Comparison of ENCODE assay signal across 17 mouse cellular contexts in genomic region chr7:39650483-39651102, GRCm38 (mm10).
DNase-seq lines count a peak whose midpoint lies in the region; ATAC-seq lines count a peak whose summit lies in the region.
"Had no signal": no experiment of that assay in that cellular context is flagged by ENCODE, and none has a peak within 500 bp of the region (broad histone marks: within the 10 kb centered on the region; RNA-seq: fewer than 3 reads in every experiment).

No protein-coding gene starts in this region.

- peak; percentile 60 for ATAC-seq in CD4-positive, CD25-positive, alpha-beta regulatory T cell, adult 4 months
- ATAC-seq in inflammation-experienced regulatory T-cells, adult 6 months, result peak; percentile 63
- ATAC-seq: forebrain, embryonic 13.5 days; forebrain, postnatal 0 days had no signal

- peak; percentile 3 for DNase-seq in ZHBTc4 (ENCODE audit: low read depth, low spot score)
- DNase-seq in embryo, embryonic 11 days, result no peak
- no peak for DNase-seq in adrenal gland, adult 18-20 months (ENCODE audit: low spot score in 2 of 2)
- DNase-seq in urinary bladder, adult 18-20 months (ENCODE audit: low spot score in 2 of 2), result no peak
- DNase-seq in right cerebral cortex, postnatal 25 days, result no peak
- DNase-seq: adrenal gland, adult 2 months; adrenal gland, postnatal 36 days; cerebellum, adult 11 months; cerebellum, adult 9-10 months; cerebellum, postnatal 25 days; forebrain, postnatal 0 days; gastrocnemius, postnatal 14 days; heart, postnatal 36 days; kidney, adult 18-20 months had no signal
